Mouse (Mus musculus): ENCODE results near the gene Pold4.

Pold4 gene

DNA sequence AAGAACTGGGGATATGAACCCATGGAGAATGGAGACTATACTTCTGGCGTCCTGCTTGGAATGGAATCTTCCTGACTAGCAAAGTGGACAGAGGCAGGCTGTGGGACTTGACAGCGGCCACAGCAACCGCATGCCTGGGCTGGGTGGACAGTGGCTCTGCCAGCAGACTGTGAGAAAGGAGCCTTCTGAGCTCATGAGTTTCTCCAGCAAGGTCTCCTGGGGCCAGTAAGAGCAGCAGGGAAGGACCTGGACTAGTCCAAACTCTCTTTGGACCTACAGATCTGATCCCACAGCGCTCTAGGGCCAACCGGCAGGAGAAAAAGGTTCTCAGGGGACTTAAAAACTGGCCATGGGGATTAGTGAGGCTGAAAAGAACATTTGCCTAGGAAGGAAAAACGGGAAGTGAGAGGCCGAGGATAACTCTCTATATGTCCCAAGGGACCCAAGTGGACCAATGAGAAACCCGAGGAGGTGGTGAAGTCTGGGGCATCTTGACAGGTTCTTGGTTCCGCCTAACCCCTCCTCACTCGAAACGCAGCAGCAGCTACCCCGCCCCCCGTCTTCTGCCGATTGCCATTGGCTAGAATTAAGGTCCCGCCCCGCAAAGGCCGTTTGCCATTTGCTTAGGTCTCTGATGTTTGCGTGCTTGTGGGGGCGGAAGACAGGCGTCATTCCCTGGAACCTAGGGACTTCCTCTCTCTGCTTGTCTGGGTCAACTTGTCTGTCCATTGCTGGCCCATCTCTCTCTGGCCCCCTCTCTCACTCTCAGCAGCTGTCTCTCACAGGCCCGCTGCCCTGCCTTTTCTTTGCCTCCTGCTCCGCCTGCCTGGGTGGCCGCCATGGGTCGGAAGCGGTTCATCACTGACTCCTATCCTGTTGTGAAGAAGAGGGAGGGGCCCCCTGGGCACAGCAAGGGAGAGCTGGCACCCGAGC is at the start of gene Pold4:
Gene Pold4 (plus strand): TSS at position 647 of the 933 bp plus-strand sequence.
- peak; percentile 99 to 100 for DNase-seq

DNA sequence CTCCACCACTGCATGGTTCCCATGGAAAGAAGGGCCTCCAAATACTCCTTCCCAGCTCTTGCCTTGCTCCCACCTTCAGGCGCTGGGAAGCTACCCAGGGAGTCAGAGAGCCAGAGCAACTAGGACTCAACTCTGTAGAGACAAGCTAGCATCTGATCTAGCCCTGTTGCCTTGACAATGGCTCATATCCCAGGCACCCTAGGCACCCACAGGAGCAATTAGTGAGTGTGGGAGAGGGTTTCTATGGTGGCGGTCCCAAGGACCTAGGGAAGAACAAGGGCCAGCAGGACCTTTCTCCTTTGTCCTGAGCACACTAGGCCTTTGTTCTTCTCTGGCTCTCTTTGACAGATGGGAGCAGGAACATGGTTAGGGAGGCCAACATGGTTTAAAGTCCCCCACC is 48.0 kb upstream of the Pold4 start:
- DNase-seq: no peak

DNA sequence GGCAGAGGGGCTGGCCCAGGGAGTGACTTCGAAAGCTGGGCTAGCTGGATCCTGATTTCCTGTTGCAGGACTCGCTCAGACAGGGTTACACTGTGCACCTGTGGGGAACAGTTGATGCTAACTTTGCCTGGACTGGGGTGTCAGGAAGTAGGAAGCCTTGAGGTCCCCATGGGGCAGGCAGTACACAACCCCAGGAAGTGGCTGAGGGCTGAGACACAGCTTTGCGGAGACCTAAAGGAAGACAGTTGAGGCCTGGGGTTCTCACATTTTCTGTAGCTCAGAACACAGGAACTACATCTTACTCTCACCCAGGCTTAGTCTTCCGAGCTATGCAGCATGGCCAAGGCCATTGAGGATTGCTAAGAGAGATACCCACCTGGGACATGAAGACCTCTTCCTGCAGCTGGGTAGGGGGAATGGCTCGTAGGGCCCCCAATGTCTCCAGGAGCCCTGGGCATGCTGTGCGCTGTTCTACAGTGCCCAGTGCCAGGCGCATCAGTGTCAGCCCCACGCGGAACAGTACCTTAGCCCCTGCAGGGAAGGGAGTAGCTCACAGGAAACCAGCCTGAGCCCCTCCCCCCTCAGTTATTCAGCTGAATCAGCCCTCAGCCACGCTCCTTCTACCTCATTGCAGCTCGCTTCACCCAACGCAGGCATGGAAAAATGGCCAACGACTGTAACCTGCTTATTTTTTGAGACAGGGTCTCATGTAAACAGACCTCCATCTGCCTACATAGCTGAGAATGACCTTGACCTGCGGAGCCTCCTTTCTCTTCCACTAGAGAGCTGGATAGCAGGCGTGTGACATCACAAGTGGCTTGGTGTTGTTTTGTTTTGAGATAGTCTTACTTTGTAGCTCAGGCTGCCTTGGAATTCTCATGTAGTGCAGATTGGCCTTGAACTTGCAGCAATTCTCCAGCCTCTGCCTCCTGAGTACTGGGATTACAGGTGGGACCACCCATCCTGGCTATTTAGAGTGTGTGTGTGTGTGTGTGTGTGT is 46.4 kb upstream of the Pold4 start:
- no peak for DNase-seq

DNA sequence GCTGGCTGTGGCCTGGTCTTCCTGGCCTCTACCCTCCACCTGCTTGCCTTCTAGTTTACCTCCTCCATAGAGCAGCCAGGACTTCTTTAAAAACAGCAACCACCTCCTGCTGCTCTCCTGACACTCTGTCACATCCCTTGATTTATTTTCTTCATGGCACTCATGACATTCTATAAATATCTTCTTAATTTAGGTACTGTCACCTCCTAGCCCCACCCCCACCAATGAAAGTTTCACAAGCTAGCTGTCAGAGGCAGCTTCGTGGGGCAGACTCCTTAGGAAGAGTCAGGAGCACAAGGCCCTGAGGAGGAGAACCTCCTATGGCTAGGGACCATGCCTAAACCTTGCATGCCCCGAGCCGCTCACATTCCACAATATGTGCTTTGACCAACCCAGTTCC is 44.4 kb upstream of the Pold4 start:
- no peak for DNase-seq

DNA sequence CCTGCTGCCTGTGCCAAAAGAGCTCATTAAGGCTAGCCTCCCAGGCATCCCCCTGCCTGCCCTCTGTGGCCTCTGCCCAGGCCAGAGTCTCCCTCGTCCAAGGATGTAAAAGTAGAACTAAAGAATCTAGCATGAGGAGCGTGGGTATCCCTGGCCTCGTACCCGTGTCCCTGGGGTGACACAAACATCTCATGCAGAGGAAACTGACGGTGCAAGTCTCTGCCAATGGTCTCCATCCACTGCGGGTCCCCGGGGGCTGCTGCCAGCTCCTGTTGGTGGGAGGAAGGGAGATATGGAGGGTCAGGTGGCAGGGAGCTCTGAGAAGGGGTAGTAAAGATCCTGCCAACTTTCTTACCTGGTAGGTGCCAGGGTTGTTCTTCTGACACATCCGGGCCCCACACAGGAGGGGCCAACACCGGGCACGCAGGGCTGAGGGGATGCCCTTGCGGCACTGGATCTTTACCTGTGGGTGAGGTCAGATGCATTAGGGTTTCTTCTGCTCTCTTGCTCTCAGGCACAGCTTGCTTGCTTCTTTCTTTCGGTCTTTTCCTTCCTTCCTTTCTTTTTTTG is 42.6 kb upstream of the Pold4 start:
- no peak for DNase-seq

DNA sequence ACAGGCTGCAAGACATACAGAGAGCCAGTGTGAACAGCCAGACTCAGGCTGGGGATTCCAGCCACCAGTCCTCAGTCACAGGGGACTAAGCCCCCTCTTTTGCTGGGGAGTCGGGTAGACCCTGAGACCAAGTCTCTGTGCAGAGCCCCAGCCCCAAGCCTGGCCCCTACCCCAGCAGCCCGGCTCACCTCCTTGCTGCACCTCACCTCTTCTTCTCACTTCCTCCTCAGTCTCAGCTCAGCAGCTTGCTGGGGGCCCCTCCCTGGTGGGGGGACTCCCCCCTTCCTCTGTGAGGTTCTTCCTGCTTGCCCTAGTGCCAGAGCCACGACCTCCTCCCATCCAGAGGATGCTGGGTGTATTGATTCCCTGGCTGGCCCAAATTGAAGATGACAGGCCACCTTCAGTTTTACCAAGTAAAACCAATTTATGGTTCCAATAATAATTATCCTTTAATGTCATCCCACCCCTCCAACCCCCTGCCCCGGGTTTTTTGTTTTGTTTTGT is 40.8 kb upstream of the Pold4 start, which contains the start of gene Tbc1d10c:
Gene Tbc1d10c (minus strand): TSS at position 454 of the 504 bp plus-strand sequence.
- no peak for DNase-seq

DNA sequence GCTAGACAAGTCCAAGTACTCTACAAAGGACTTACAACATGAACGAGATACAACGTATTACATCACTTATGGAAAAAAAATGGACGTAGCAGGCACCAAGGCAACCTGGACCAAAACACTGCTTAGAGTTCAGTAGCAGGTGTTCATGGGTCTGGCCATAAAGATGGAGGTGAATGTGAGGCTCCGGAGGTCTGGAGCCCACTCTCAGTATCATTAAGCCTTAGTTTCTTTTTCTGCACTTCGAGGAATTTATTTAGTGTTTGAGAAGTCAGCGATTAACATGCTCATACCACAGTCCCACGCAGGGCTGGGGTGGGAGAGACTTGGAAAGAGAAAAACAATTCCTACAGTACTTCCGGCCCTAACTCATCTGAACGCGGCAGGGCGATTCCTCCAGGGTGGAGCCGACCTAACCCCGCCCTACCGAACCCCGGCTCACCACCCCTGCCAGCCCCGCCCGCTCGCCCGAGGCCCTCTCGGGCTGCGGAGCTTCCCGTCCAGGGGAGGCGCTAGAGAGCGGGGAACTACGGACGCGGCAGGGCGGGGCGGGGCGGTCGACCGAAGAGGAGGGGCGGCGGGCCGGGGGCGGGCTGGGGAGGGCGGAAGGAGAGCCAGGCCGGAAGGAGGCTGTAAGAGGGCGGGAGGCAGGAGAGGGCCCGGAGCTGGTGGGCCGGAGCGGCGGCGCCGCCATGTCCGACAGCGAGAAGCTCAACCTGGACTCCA is 40.0 kb upstream of the Pold4 start, which contains the start of gene Ppp1ca:
Gene Ppp1ca (plus strand): TSS at position 538 of the 723 bp plus-strand sequence.
- DNase-seq: peak; percentile 95 to 99

DNA sequence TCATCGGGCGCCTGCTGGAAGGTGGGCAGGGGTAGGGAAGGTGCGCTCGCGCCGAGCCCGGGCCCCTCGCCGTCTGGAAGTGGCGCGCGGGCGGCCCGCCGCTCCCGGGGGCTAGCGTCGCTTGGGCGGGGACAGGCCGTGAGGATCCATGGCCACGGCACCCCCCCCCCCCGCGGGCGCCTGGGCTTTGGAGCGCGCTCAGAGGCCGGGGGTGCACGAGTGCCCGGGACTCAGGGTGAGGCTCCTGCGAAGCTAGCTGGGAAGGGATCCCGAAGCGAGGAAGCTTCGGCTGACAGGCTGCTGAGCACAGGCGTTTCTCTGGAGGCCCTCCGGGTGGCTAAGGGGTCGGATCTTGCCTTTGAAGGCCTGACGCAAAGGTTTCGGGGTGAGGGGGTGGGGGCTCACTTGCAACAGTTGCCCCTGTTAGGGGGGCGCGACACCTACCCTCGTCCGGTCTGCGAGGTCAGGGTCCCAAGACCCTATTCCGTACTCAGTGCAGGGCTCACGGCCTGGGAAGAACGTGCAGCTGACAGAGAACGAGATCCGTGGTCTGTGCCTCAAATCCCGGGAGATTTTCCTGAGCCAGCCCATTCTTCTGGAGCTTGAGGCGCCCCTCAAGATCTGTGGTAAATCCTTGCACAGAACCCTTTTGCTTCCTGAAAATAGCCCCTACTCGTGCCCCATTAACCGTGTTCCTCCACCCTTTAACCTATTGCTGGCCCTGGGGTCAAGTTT is 39.3 kb upstream of the Pold4 start:
- no peak for DNase-seq

DNA sequence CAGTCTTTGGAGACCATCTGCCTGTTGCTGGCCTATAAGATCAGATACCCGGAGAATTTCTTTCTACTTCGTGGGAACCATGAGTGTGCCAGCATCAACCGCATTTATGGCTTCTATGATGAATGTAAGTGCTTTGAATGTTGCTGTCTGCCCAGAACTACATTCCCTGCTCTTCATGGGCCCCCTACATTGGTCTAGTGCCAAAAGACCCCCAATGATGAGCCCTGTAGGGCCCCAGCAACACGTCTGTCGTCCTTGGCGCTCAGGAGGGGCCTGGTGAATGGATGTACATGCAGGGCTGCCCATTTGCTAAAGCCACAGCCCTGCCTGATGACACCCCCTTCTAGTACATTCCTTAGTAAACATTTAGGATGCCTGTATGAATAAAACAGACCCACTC is 38.6 kb upstream of the Pold4 start:
- DNase-seq: no peak

DNA sequence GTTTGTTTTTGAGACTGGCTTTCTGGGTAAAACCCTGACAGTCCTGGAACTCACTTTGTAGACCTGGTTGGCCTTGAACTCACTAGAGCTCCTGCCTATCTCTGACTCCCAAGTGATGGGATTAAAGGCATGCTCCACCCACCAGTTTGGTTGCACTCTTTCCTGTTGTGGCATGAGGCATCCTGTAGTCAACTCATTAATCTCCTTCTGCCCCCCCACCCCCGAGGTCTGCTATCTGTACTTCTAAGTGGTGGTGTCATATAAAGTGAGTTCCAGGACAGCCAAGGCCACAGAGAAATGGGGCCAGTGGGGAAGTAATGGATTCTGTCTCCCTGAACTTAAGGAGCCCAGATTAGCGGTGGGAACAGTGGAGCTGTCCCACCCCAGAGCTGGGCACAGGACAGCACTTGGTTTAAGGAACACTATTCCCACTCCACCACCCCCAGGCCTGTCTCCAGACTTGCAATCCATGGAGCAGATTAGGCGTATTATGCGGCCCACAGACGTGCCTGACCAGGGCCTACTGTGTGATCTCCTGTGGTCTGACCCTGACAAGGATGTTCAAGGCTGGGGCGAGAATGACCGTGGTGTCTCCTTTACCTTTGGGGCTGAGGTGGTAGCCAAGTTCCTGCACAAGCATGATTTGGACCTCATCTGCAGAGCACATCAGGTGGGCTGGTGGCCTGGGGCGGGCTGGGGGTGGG is 37.5 kb upstream of the Pold4 start:
- no peak for DNase-seq

DNA sequence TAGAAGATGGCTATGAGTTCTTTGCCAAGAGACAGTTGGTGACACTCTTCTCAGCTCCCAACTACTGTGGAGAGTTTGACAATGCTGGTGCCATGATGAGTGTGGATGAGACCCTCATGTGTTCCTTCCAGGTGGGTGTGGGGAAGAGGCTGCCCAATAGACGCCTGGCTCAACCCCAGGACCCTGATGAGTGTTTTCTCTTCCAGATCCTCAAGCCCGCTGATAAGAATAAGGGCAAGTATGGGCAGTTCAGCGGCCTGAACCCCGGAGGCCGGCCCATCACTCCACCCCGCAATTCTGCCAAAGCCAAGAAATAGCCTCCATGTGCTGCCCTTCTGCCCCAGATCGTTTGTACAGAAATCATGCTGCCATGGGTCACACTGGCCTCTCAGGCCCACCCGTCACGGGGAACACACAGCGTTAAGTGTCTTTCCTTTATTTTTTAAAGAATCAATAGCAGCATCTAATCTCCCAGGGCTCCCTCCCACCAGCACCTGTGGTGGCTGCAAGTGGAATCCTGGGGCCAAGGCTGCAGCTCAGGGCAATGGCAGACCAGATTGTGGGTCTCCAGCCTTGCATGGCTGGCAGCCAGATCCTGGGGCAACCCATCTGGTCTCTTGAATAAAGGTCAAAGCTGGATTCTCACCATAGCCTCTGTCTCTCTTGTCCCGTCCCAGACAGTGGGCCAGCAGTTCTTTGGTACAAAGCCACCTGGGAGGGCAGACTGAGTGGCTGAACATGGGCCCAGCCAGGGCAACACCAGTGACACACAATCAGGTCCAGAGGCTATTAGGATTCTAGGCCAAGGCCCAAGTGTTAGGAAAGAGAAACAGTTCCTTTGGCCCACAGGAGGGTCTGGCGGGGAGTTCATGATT is 36.7 kb upstream of the Pold4 start:
- DNase-seq: peak; percentile 33 to 48

DNA sequence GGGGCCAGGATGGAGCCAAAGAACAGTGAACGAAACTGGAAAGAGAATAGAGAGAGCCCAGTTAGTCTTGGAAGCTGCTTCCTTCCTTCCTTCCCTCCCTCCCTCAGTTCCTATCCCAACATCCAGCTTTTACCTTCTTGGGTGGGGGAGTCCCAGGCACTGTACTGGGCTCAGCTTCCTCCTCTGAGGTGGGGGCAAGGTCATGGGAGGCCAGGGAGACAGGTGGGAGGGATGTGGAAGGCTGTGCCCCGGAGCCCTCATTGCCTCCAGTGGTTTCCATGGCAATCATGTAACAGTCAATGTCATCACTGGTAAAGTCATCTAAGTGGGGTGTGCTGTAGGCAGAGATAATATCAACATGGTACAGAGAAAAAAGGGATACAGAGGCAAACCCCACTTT is 35.7 kb upstream of the Pold4 start:
- DNase-seq: no peak

DNA sequence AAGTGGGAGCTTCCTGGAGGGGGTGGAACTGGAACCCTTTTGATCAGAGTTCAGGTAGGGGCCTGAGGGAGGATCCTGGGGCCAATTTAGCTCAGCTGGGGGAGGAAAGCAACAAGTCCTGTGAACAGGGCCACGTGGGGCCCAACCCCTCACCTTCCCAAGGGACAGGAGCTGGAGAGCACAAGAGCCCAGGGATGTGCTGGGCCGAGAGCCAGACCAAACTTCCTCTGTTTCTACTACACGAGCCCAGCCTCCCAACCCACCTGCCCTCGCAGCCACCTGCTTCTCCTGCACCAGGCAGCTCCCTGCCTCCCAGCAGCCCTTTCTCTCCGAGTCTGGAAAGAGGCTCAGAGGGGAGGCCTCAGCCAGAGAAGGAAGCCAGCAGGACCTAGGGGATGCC is 35.2 kb upstream of the Pold4 start:
- peak in 1 of 2 experiments; percentile 47 for DNase-seq

DNA sequence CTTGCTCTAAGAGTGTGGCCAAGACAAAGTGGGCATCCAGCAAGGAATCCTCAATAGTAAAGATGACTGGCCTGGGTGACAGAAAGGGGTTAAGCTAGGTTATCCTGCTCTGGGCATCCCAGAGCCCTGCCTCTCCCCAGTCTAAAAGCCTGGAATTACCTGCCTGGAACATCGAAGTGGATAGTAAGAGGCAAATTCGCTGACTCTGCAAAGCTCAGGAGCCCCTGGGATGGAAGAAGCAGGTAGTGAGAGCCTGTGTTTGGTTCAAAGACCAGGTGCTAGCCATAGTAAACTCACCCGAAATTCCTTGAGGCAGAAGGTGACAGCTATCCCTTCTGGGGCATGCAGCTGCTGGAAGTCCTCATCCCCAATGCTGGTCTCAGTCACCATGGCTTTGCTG is 34.5 kb upstream of the Pold4 start:
- no peak for DNase-seq

DNA sequence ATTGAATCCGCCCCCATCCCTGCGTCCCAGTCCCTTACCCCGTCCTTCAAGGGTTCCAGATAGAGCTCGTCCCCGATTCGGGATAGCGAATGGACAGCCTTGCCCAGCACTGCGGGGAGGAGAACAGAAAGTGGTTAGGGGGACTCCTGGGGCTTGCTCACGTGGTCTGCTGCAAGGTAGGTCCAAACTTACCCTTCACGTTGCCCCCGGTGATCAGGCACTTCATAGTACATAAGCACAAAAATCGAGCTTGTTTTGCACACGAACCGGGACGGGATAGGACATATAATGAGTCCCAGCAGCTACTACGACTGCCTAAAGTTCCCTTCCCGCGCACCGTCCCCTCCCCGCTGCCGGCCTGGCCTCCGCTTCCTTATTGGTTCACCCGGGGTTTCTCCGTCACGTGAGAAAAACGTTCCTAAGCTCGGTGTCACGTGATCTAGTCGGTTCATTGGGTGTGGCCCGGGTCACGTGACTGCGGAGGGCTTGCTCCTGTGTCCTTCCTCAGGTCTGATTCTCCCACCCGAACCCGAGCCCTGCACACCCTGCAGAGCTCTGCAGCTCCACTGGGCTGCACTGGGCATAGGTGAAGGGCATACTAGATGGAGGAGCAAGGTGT is 30.3 kb upstream of the Pold4 start, which contains the start of gene Rad9a:
Gene Rad9a (minus strand): TSS at position 372 of the 619 bp plus-strand sequence.
- peak; percentile 99 for DNase-seq

DNA sequence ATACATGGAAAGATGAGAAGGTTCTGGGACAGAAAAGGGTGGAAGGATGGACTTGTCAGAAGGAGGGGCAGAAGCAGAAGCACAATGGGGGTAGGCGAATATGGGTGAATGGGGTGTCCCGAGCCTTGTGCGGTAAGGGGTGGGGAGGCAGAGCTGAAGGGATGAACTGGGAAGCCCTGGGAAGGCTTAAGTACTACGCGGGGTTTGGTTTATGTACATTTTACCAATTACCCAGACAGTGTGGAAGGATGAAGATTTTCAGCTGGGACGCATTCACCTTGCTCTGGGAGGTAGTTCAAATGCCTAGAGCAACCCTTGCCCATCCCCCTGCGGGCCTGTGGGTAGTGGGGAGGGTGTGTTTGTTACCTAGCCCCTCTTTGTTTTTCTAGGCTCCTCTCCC is 29.6 kb upstream of the Pold4 start:
- DNase-seq: no peak

DNA sequence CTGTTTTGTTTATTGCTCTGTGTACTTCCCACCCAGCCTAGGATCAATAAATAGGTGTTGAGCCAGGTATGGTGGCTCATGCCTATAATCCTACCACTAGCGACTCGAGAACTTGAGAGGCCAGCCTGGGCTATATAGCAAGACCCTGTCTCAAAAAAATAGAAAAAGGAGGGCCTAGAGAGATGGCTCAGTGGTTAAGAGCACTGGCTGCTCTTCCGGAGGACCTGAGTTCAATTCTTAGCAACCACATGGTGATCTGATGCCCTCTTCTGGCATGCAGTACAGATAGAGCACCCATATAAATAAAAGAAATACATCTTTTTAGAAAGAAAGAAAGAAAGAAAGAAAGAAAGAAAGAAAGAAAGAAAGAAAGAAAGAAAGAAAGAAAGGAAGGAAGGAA is 28.6 kb upstream of the Pold4 start:
- no peak for DNase-seq

DNA sequence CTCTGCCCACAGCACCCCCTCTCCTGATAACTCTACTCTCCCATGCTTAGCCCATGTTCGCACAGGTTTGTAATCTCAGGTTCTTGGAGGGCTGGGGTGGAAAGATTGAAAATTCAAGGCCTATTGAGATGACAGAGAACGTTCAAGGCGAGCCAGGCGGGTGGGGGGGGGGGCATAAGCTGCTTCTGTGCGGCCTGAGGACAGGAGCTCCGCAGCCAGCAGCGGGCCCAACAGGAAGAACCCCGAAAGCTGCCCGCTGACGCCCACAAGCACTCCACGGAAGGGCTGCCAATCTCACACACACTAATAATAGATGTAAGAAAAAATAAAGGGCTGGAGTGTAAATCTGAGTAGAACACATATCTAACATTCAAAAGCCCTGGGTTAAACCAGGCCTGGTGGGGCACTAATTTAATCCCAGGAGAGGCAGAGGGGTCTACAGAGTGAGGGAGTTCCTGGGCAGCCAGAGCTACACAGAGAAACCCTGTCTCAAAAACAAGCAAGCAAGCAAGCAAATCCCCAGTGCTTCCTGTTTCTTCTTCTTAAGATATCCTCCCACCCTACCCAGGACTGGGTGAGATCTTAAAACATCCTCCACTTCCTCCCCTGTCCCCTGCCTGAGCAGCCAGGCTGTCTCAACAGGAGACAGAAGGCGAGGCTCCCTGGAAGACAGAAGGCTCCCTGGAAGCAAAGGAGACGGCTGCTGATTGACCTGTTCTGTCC is 27.9 kb upstream of the Pold4 start:
- DNase-seq: peak in 1 of 2 experiments; percentile 27
